Mouse (Mus musculus) kidney, embryonic 16.5 days (tissue): ENCODE measurements around the gene Hs3st1. TPM values are rescaled to one million over a fixed set of nuclear protein-coding genes. Genes with fewer than 3 reads are reported as not detected.

Experiments used
- ATAC-seq: fragments of 200-750 bp; cut with Nextera tagmentation; 2 replicates; pipeline ENCODE4 v1.8.0; 2017; ENCODE audit warnings: moderate TSS enrichment; ENCODE audit not compliant: low FRiP score, low TSS enrichment
- H3K27ac ChIP-seq: fragments of 300-500 bp; sonication (generic); 2 replicates; pipeline ENCODE4 v1.5.1; 2014; ENCODE audit warnings: low read length
- H3K27me3 ChIP-seq: fragments of 300-500 bp; sonication (generic); 2 replicates; pipeline ENCODE4 v1.6.1; 2014; ENCODE audit warnings: low read length, control low read depth, mixed read lengths; ENCODE audit not compliant: insufficient read depth
- H3K36me3 ChIP-seq: fragments of 300-500 bp; sonication (generic); 2 replicates; pipeline ENCODE4 v1.6.1; 2014; ENCODE audit warnings: low read length, control low read depth, mixed read lengths; ENCODE audit not compliant: insufficient read depth
- H3K4me1 ChIP-seq: fragments of 300-500 bp; sonication (generic); 2 replicates; pipeline ENCODE4 v1.6.1; 2014; ENCODE audit warnings: low read length, control low read depth, mixed read lengths; ENCODE audit not compliant: insufficient read depth
- H3K4me2 ChIP-seq: fragments of 300-500 bp; sonication (generic); replicated peaks from 2 replicates; pipeline ENCODE4 v1.6.1; 2014; ENCODE audit warnings: low read depth, low read length
- H3K4me3 ChIP-seq: fragments of 300-500 bp; sonication (generic); 2 replicates; pipeline ENCODE4 v1.5.1; 2014; ENCODE audit warnings: mild to moderate bottlenecking, low read length
- H3K9ac ChIP-seq: fragments of 300-500 bp; sonication (generic); replicated peaks from 2 replicates; pipeline ENCODE4 v1.6.1; 2014; ENCODE audit warnings: low read length
- H3K9me3 ChIP-seq: fragments of 300-500 bp; sonication (generic); 2 replicates; pipeline ENCODE4 v1.6.1; 2016; ENCODE audit warnings: low read length, control low read depth
- WGBS: fragments of 180-500 bp; shearing (Covaris S2); extraction: QIAGEN DNeasy Blood & Tissue Kit; methylation state at CpG from one replicate; pipeline ENCODE4 v1.1.7; 2014; 5-methylcytosine and 5-hydroxymethylcytosine counted together
- polyA plus RNA-seq: library from polyadenylated mRNA; unstranded; fragments of >200 nt; fragmentation: Nextera tagmentation; extraction: Ambion mirVana; gene quantifications from 2 replicates; pipeline ENCODE4 v1.2.1, GENCODE M21; 2015

The Hs3st1 gene
- polyA plus RNA-seq, 1 experiment from 2014 or later = 4.9 TPM

- no peaks in the 10 kb centered on the region for H3K27me3 ChIP-seq
- H3K4me3 ChIP-seq = no peak overlapping the region
- no peaks in the 10 kb centered on the region for H3K9me3 ChIP-seq
- H3K27ac ChIP-seq = no peak overlapping the region
- no peaks in the 10 kb centered on the region for H3K4me1 ChIP-seq
- H3K36me3 ChIP-seq = no peaks in the 10 kb centered on the region
- no peak overlapping the region for H3K4me2 ChIP-seq
- ATAC-seq = no peak
- 89% methylated on average over 5 of the region's 5 CpGs for WGBS
- H3K9ac ChIP-seq = no peak overlapping the region
Measured at GRCm38 (mm10) chr5:39630841-39631240, 124.4 kb downstream of the Hs3st1 start.

- 53% methylated on average over 8 of the region's 8 CpGs for WGBS
- ATAC-seq = no peak
- Histone ChIP-seq H3K4me3 (no peak overlapping the region), H3K36me3 (no peaks in the 10 kb centered on the region), H3K27ac (no peak overlapping the region), H3K4me1 (no peaks in the 10 kb centered on the region), H3K4me2 (no peak overlapping the region), H3K9me3 (no peaks in the 10 kb centered on the region), H3K27me3 (no peaks in the 10 kb centered on the region), H3K9ac (no peak overlapping the region)
Measured at GRCm38 (mm10) chr5:39625037-39625473, 130.2 kb downstream of the Hs3st1 start.

DNA sequence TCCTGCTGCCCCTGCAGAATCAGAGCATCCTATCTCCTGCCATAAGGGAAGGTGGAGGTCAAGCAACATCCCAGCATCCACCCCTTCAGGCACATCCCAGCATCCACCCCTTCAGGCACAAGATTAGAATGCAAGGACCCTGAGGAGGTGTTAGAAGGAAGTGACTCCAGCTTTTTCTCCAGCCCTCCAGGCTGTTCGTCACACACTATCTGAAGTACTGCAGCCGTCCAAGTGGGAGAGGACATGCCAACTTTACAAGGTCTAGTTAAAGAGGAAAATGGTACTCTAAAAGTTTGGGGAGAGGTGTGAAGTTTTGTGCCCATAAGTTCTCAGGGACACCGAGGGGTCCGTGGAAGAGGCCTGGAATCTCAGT lies 131.1 kb downstream of the Hs3st1 start:
- 76% methylated on average over 4 of the region's 4 CpGs for WGBS
- H3K9me3 ChIP-seq = no peaks in the 10 kb centered on the region

GRCm38 (mm10) chr5:39623304-39624217 lies 131.7 kb downstream of the Hs3st1 start:
- no peak for ATAC-seq
- no peak overlapping the region for H3K4me2 ChIP-seq
- 64% methylated on average over 13 of the region's 13 CpGs for WGBS
- no peak overlapping the region for H3K4me3 ChIP-seq
- H3K4me1 ChIP-seq = no peaks in the 10 kb centered on the region
- H3K9me3 ChIP-seq = no peaks in the 10 kb centered on the region
- no peak overlapping the region for H3K9ac ChIP-seq
- no peak overlapping the region for H3K27ac ChIP-seq
- H3K36me3 ChIP-seq = no peaks in the 10 kb centered on the region
- H3K27me3 ChIP-seq = no peaks in the 10 kb centered on the region

More for the DNA sequence above, 131.1 kb downstream of the Hs3st1 start:
- no peak overlapping the region for H3K27ac ChIP-seq
- no peaks in the 10 kb centered on the region for H3K4me1 ChIP-seq
- H3K4me3 ChIP-seq = no peak overlapping the region
- H3K27me3 ChIP-seq = no peaks in the 10 kb centered on the region
- no peaks in the 10 kb centered on the region for H3K36me3 ChIP-seq
- no peak overlapping the region for H3K9ac ChIP-seq
- H3K4me2 ChIP-seq = no peak overlapping the region
- ATAC-seq = no peak

DNA sequence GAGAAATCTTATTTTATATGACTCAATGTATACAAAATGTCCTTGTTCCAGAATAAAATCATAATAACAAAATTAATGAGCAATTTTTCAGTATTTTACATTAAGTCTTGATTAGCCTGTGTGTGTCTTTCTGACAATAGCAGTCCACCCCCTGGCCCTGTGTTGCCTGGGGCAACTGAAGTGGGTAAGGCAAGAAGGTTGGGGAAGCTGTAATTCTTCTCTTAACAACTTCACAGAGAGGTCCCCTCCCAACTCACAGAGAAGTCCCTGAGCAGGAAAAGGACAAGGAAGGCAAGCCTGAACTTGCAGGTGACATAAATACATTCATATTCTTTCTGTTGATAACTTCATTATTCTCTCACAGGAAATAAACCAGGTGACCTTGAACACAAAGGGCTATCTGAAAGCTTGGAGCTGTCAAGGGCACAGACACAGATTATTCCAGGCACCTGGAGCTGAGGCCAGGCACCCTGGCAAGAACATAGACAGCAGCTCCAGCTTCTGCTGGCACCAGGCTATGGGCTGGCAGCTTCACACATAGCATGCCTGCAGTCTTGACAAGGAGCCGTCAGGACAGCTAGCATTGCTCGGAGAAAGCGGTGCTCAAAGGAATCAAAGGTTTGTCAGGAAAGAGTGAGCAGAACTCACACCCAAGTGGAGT lies 134.9 kb downstream of the Hs3st1 start:
- Histone ChIP-seq H3K9ac (no peak overlapping the region), H3K27ac (no peak overlapping the region), H3K4me1 (no peaks in the 10 kb centered on the region), H3K36me3 (no peaks in the 10 kb centered on the region), H3K27me3 (no peaks in the 10 kb centered on the region), H3K4me3 (no peak overlapping the region), H3K4me2 (no peak overlapping the region), H3K9me3 (no peaks in the 10 kb centered on the region)
- ATAC-seq = no peak
- WGBS = 72% methylated on average over 3 of the region's 3 CpGs

DNA sequence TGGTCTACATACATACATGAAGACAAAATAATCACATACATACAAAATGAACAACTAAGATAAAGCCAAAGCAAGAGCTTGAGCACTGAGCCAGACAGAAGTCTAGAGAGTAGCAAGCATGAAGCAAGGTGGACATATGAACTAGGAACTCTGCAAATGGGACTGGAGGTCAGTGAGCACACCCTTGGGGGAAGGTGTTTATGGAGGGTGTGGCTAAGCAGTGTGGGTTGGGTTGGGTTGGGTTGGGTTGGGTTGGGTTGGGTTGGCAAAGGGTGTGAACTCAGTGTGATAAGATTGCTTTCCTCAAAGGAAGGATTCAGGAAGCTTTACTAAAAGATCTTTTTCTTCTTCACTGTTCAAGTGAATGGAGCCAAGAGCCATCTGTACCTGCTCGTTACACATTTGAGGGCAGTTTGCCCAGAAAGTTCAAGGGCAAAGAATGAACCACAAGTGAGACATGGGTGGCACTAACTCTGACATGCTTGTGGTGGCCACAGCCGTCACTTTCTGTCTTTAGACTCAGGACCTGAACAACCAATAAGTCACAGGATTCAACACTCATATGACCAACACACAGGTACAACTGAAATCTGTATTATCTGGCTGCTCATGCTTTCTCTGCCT lies 137.8 kb downstream of the Hs3st1 start:
- H3K4me1 ChIP-seq = no peaks in the 10 kb centered on the region
- WGBS = 86% methylated on average over 2 of the region's 2 CpGs
- no peak overlapping the region for H3K27ac ChIP-seq
- H3K4me2 ChIP-seq = no peak overlapping the region
- no peak for ATAC-seq
- no peak overlapping the region for H3K9ac ChIP-seq
- H3K4me3 ChIP-seq = no peak overlapping the region
- H3K27me3 ChIP-seq = no peaks in the 10 kb centered on the region
- peaks cover 5% of the 10 kb centered on the region; the same call in 1 of the 2 replicates for H3K36me3 ChIP-seq
- H3K9me3 ChIP-seq = no peaks in the 10 kb centered on the region

- WGBS = 88% methylated on average over 7 of the region's 7 CpGs
- H3K27ac ChIP-seq = no peak overlapping the region
- H3K27me3 ChIP-seq = no peaks in the 10 kb centered on the region
Measured at GRCm38 (mm10) chr5:39615202-39615601, 140.1 kb downstream of the Hs3st1 start.

DNA sequence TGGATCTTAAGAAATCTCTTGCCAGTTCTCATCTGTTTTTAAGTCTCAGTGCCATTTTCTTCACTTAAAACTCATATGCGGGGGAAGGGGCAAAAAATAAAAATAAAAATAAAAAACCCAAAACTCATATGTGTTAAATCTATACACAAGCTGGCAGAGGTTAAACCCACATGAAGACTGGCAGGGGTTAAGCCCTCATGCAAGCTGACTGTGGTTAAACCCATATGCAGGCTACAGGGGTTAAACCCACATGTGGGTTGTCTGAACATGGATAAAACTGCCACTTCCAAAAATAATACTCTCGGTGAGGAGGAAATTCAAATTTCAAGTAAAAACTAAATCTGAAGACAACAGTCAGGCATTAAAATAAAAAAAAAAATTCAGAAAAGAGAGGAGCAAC lies 141.7 kb downstream of the Hs3st1 start:
- Histone ChIP-seq H3K9me3 (no peaks in the 10 kb centered on the region), H3K9ac (no peak overlapping the region), H3K27me3 (no peaks in the 10 kb centered on the region), H3K4me3 (no peak overlapping the region), H3K27ac (no peak overlapping the region), H3K4me2 (no peak overlapping the region), H3K4me1 (no peaks in the 10 kb centered on the region), H3K36me3 (peaks cover 5% of the 10 kb centered on the region; the same call in 1 of the 2 replicates)
- ATAC-seq = no peak
- WGBS = 80% methylated on average over 2 of the region's 2 CpGs

More at GRCm38 (mm10) chr5:39615202-39615601, 140.1 kb downstream of the Hs3st1 start:
- ATAC-seq = no peak
- no peaks in the 10 kb centered on the region for H3K4me1 ChIP-seq
- H3K4me2 ChIP-seq = no peak overlapping the region
- no peak overlapping the region for H3K9ac ChIP-seq
- H3K9me3 ChIP-seq = no peaks in the 10 kb centered on the region
- H3K36me3 ChIP-seq = peaks cover 5% of the 10 kb centered on the region; the same call in 1 of the 2 replicates
- no peak overlapping the region for H3K4me3 ChIP-seq

DNA sequence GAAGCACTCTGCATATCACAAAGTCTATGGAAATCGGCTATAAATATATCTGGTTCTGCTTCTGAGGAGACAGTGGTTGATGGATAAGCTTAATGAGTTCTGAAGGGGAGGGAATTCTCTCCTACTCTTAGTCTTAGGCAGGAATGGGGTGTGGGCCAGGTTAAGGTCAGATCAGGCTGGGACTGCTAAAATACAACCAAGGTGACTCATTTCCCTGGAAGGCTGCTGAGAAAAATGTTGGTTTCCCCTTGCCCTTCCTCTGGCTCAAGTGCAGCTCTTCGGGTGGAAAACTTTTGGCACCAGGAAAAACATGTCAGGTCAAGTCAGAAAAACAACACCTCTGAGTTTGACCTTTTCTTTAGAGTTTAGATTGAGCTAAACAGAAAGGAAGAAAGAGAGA lies 143.0 kb downstream of the Hs3st1 start:
- WGBS = 51% methylated on average over 2 of the region's 2 CpGs
- Histone ChIP-seq H3K4me1 (no peaks in the 10 kb centered on the region), H3K9ac (no peak overlapping the region), H3K27ac (no peak overlapping the region), H3K9me3 (no peaks in the 10 kb centered on the region), H3K36me3 (peaks cover 5% of the 10 kb centered on the region; the same call in 1 of the 2 replicates), H3K27me3 (no peaks in the 10 kb centered on the region), H3K4me3 (no peak overlapping the region), H3K4me2 (no peak overlapping the region)
- ATAC-seq = no peak
